Mouse (Mus musculus) bone marrow macrophage, adult 2 months (primary cell): Measurements from ENCODE around the gene Ppp1r16b. TPM values are rescaled to one million over a fixed set of nuclear protein-coding genes. Genes with fewer than 3 reads are reported as not detected.

Source experiments
- H3K27ac ChIP-seq: 2 replicates; pipeline ENCODE4 v1.5.1; 2012; ENCODE audit warnings: low read depth, low read length; ENCODE audit not compliant: insufficient read depth
- H3K4me1 ChIP-seq: 2 replicates; pipeline ENCODE4 v1.6.1; 2012; ENCODE audit warnings: low read length; ENCODE audit not compliant: control insufficient read depth, insufficient read depth
- H3K4me3 ChIP-seq: 2 replicates; pipeline ENCODE4 v1.5.1; 2012; ENCODE audit warnings: mild to moderate bottlenecking, low read length, moderate library complexity; ENCODE audit not compliant: insufficient read depth
- CTCF ChIP-seq: IDR thresholded peaks from 2 replicates; pipeline ENCODE4 v1.5.1; 2012; ENCODE audit warnings: low read depth, mild to moderate bottlenecking, low read length, moderate library complexity
- POLR2A ChIP-seq: IDR thresholded peaks from 2 replicates; pipeline ENCODE4 v1.6.1; 2012; ENCODE audit warnings: mild to moderate bottlenecking, low read depth, low read length, borderline replicate concordance
- polyA plus RNA-seq: library from polyadenylated mRNA; stranded (reverse); fragments of >200 nt; gene quantifications from 2 replicates; pipeline ENCODE4 v1.2.4, GENCODE M21; 2012; ENCODE audit not compliant: missing spikeins, insufficient read depth, insufficient read length

Gene Ppp1r16b
- polyA plus RNA-seq = not detected in 2 replicates

GRCm38 (mm10) chr2:158665098-158665497 is at the start of gene Ppp1r16b:
Gene Ppp1r16b, plus strand, starts transcription at chr2:158665398.
- TF ChIP-seq POLR2A = no peak
- TF ChIP-seq CTCF = no peak
- Histone ChIP-seq H3K4me1 (peaks cover 5% of the 10 kb centered on the region; the same call in 1 of the 2 replicates), H3K4me3 (no peak within 1 kb of the TSS), H3K27ac (no peak within 1 kb of the TSS)

- TF ChIP-seq POLR2A = no peak
- TF ChIP-seq CTCF = no peak
- peaks cover 2% of the 10 kb centered on the region; the same call in 1 of the 2 replicates for H3K4me1 ChIP-seq
These were observed 49.5 kb upstream of the Ppp1r16b start for GRCm38 (mm10) chr2:158615702-158616101.

GRCm38 (mm10) chr2:158616296-158616695 is 48.9 kb upstream of the Ppp1r16b start:
- Histone ChIP-seq H3K27ac (no peak overlapping the region), H3K4me1 (peaks cover 2% of the 10 kb centered on the region; the same call in 1 of the 2 replicates), H3K4me3 (no peak overlapping the region)
- TF ChIP-seq CTCF (no peak), POLR2A (no peak)

More at GRCm38 (mm10) chr2:158615702-158616101, 49.5 kb upstream of the Ppp1r16b start:
- no peak overlapping the region for H3K27ac ChIP-seq
- no peak overlapping the region for H3K4me3 ChIP-seq

GRCm38 (mm10) chr2:158616790-158617189 is 48.4 kb upstream of the Ppp1r16b start:
- Histone ChIP-seq H3K27ac (no peak overlapping the region), H3K4me1 (peaks cover 2% of the 10 kb centered on the region; the same call in 1 of the 2 replicates), H3K4me3 (no peak overlapping the region)
- TF ChIP-seq CTCF = no peak
- no peak for TF ChIP-seq POLR2A

- TF ChIP-seq CTCF (no peak), POLR2A (no peak; the same call in 1 of the 2 replicates)
- Histone ChIP-seq H3K4me1 (peaks cover 6% of the 10 kb centered on the region; the same call in 1 of the 2 replicates), H3K4me3 (peak within 1 kb of the TSS; percentile 91), H3K27ac (peak within 1 kb of the TSS; percentile 56)
These were observed 40.4 kb upstream of the Ppp1r16b start, which contains the start of gene Actr5 for GRCm38 (mm10) chr2:158624718-158625222. Gene Actr5, plus strand, starts transcription at chr2:158624888.

- peak overlapping the region; percentile 91 for H3K4me3 ChIP-seq
- peaks cover 6% of the 10 kb centered on the region; the same call in 1 of the 2 replicates for H3K4me1 ChIP-seq
- no peak overlapping the region for H3K27ac ChIP-seq
- TF ChIP-seq POLR2A = no peak
These were observed 40.0 kb upstream of the Ppp1r16b start for GRCm38 (mm10) chr2:158625231-158625630.

- no peak overlapping the region for H3K27ac ChIP-seq
- no peak for TF ChIP-seq CTCF
- no peak for TF ChIP-seq POLR2A
- peaks cover 6% of the 10 kb centered on the region; the same call in 1 of the 2 replicates for H3K4me1 ChIP-seq
- peak overlapping the region; percentile 91 for H3K4me3 ChIP-seq
These were observed 39.5 kb upstream of the Ppp1r16b start for GRCm38 (mm10) chr2:158625697-158626096.

GRCm38 (mm10) chr2:158628858-158629257 is 36.3 kb upstream of the Ppp1r16b start:
- peaks cover 6% of the 10 kb centered on the region; the same call in 1 of the 2 replicates for H3K4me1 ChIP-seq
- H3K4me3 ChIP-seq = no peak overlapping the region
- no peak overlapping the region for H3K27ac ChIP-seq
- TF ChIP-seq CTCF = no peak
- TF ChIP-seq POLR2A = no peak

- TF ChIP-seq CTCF = peak; percentile 20; the same call in 1 of the 2 replicates
- TF ChIP-seq POLR2A = no peak
- H3K4me3 ChIP-seq = no peak overlapping the region
- H3K27ac ChIP-seq = no peak overlapping the region
- H3K4me1 ChIP-seq = peaks cover 6% of the 10 kb centered on the region; the same call in 1 of the 2 replicates
These were observed 35.8 kb upstream of the Ppp1r16b start for GRCm38 (mm10) chr2:158629414-158629813.

- no peaks in the 10 kb centered on the region for H3K4me1 ChIP-seq
- no peak overlapping the region for H3K4me3 ChIP-seq
- H3K27ac ChIP-seq = no peak overlapping the region
- TF ChIP-seq CTCF (no peak), POLR2A (no peak)
These were observed 33.3 kb upstream of the Ppp1r16b start for GRCm38 (mm10) chr2:158631873-158632272.

GRCm38 (mm10) chr2:158641869-158642268 is 23.3 kb upstream of the Ppp1r16b start:
- no peak overlapping the region for H3K4me3 ChIP-seq
- TF ChIP-seq CTCF = peak; percentile 87
- no peak for TF ChIP-seq POLR2A
- no peak overlapping the region for H3K27ac ChIP-seq
- no peaks in the 10 kb centered on the region for H3K4me1 ChIP-seq
